Mouse (Mus musculus): ENCODE results near the gene Pold3.

GRCm38 (mm10) chr7:100086891-100087290 is 34.5 kb downstream of the Pold3 start:
- TF ChIP-seq CTCF (IDR thresholded peaks at IDR 0.05) (no peak), POLR2A (IDR thresholded peaks at IDR 0.05; ENCODE audit: insufficient read depth, low read depth, low read length) (no peak), EP300 (IDR thresholded peaks at IDR 0.05; ENCODE audit: insufficient read depth, low read depth, low read length) (no peak)
